Mouse (Mus musculus) C2C12 (cell line): ENCODE measurements around the gene Ccl2.

Experiments
- CTCF ChIP-seq: IDR thresholded peaks from one replicate; pipeline ENCODE4 v1.5.1; 2011; ENCODE audit not compliant: control insufficient read depth, insufficient read depth, insufficient read length
- MYOD1 ChIP-seq: IDR thresholded peaks from one replicate; pipeline ENCODE4 v1.6.1; 2011; ENCODE audit warnings: low read depth; ENCODE audit not compliant: control insufficient read depth, insufficient read length
- USF1 ChIP-seq: IDR thresholded peaks from one replicate; pipeline ENCODE4 v1.6.1; 2011; ENCODE audit warnings: low read depth, mild to moderate bottlenecking, control low read depth, moderate library complexity

- TF ChIP-seq USF1, result no peak
- no peak for TF ChIP-seq CTCF
- TF ChIP-seq MYOD1, result no peak
These were observed 38.3 kb downstream of the Ccl2 start for GRCm38 (mm10) chr11:82073686-82074085.
